Mouse (Mus musculus): Measurements from ENCODE around the gene Rusc1. TPM values are rescaled to one million over a fixed set of nuclear protein-coding genes. Genes with fewer than 3 reads are reported as not detected.
A peak's percentile ranks its signal among the peaks of the same experiment; 100 is the strongest.
"Not testable (repeated sequence)": the region's sequence is repeated elsewhere in the genome, so short reads cannot be mapped to it uniquely, and the experiment has no call there.

The Rusc1 gene
- polyA plus RNA-seq, 1 experiment from 2014 or later, result 28.0 TPM

- peak overlapping the region; percentile 76 for H3K9ac ChIP-seq (ENCODE audit: low read length)
- peak overlapping the region; percentile 97 for H3K4me2 ChIP-seq
- no peaks in the 10 kb centered on the region for H3K9me3 ChIP-seq (ENCODE audit: control insufficient read depth, low read length)
- peak; percentile 41 for ATAC-seq (ENCODE audit: low FRiP score)
- DNase-seq (ENCODE audit: low spot score, missing footprints), result peak; percentile 94
- H3K27ac ChIP-seq (ENCODE audit: low read depth, low read length), result no peak overlapping the region
- H3K4me1 ChIP-seq (ENCODE audit: control insufficient read depth, insufficient read depth, low read length), result peaks cover 23% of the 10 kb centered on the region
- peak overlapping the region; percentile 60 for H3K4me3 ChIP-seq (ENCODE audit: low read depth, low read length)
- 0 out of 2 replicates have a peak, but pooled peaks cover 3% of the 10 kb centered on the region for H3K36me3 ChIP-seq (ENCODE audit: control insufficient read depth, insufficient read depth, low read length)
- under 1% methylated on average over 38 of the region's 40 CpGs for WGBS
- peaks cover 33% of the 10 kb centered on the region for H3K27me3 ChIP-seq (ENCODE audit: control insufficient read depth, insufficient read depth, low read length)
These were observed 3.1 kb downstream of the Rusc1 start for GRCm38 (mm10) chr3:89089882-89090591.

- H3K36me3 ChIP-seq (ENCODE audit: control insufficient read depth, insufficient read depth, low read length), result no peaks in the 10 kb centered on the region
- H3K9ac ChIP-seq (ENCODE audit: low read length), result no peak overlapping the region; the same call in 1 of the 2 replicates
- peaks cover 33% of the 10 kb centered on the region for H3K27me3 ChIP-seq (ENCODE audit: control insufficient read depth, insufficient read depth, low read length)
- no peak for DNase-seq (ENCODE audit: low spot score, missing footprints)
- no peak for ATAC-seq (ENCODE audit: low FRiP score)
- H3K4me3 ChIP-seq (ENCODE audit: low read depth, low read length), result no peak overlapping the region
- H3K9me3 ChIP-seq (ENCODE audit: control insufficient read depth, low read length), result no peaks in the 10 kb centered on the region
- peak overlapping the region; percentile 97; the same call in 1 of the 2 replicates for H3K4me2 ChIP-seq
- H3K4me1 ChIP-seq (ENCODE audit: control insufficient read depth, insufficient read depth, low read length), result peaks cover 23% of the 10 kb centered on the region
- 69% methylated on average over 14 of the region's 14 CpGs for WGBS
- H3K27ac ChIP-seq (ENCODE audit: low read depth, low read length), result no peak overlapping the region
These were observed 4.1 kb downstream of the Rusc1 start for GRCm38 (mm10) chr3:89088974-89089373.

- no peak overlapping the region for H3K4me3 ChIP-seq (ENCODE audit: low read depth, low read length)
These were observed 5.6 kb downstream of the Rusc1 start for GRCm38 (mm10) chr3:89087338-89088110.

GRCm38 (mm10) chr3:89084654-89085190, 8.4 kb downstream of the Rusc1 start:
- no peak overlapping the region for H3K9ac ChIP-seq (ENCODE audit: low read length)
- WGBS, result 88% methylated on average over 12 of the region's 12 CpGs
- H3K27ac ChIP-seq (ENCODE audit: low read depth, low read length), result no peak overlapping the region
- ATAC-seq (ENCODE audit: low FRiP score) (no peak), DNase-seq (ENCODE audit: low spot score, missing footprints) (no peak)
- no peak overlapping the region for H3K4me3 ChIP-seq (ENCODE audit: low read depth, low read length)
- peaks cover 5% of the 10 kb centered on the region; the same call in 1 of the 2 replicates for H3K36me3 ChIP-seq (ENCODE audit: control insufficient read depth, insufficient read depth, low read length)
- peaks cover 7% of the 10 kb centered on the region for H3K4me1 ChIP-seq (ENCODE audit: control insufficient read depth, insufficient read depth, low read length)
- H3K9me3 ChIP-seq (ENCODE audit: control insufficient read depth, low read length), result no peaks in the 10 kb centered on the region
- no peak overlapping the region for H3K4me2 ChIP-seq
- peaks cover 20% of the 10 kb centered on the region for H3K27me3 ChIP-seq (ENCODE audit: control insufficient read depth, insufficient read depth, low read length)

More at GRCm38 (mm10) chr3:89087338-89088110, 5.6 kb downstream of the Rusc1 start:
- Histone ChIP-seq H3K9ac (ENCODE audit: low read length) (no peak overlapping the region), H3K27ac (ENCODE audit: low read depth, low read length) (no peak overlapping the region), H3K4me2 (no peak overlapping the region), H3K4me1 (ENCODE audit: control insufficient read depth, insufficient read depth, low read length) (peaks cover 19% of the 10 kb centered on the region), H3K27me3 (ENCODE audit: control insufficient read depth, insufficient read depth, low read length) (peaks cover 31% of the 10 kb centered on the region), H3K36me3 (ENCODE audit: control insufficient read depth, insufficient read depth, low read length) (no peaks in the 10 kb centered on the region), H3K9me3 (ENCODE audit: control insufficient read depth, low read length) (no peaks in the 10 kb centered on the region)
- WGBS, result 33% methylated on average over 21 of the region's 21 CpGs
- ATAC-seq (ENCODE audit: low FRiP score), result no peak
- peak; percentile 97 for DNase-seq (ENCODE audit: low spot score, missing footprints)

- no peak overlapping the region for H3K4me2 ChIP-seq
- WGBS, result 91% methylated on average over 2 of the region's 2 CpGs
- H3K27me3 ChIP-seq (ENCODE audit: control insufficient read depth, insufficient read depth, low read length), result peaks cover 14% of the 10 kb centered on the region
- ATAC-seq (ENCODE audit: low FRiP score), result no peak
- H3K9me3 ChIP-seq (ENCODE audit: control insufficient read depth, low read length), result no peaks in the 10 kb centered on the region
- no peak overlapping the region for H3K4me3 ChIP-seq (ENCODE audit: low read depth, low read length)
- H3K9ac ChIP-seq (ENCODE audit: low read length), result no peak overlapping the region
- H3K4me1 ChIP-seq (ENCODE audit: control insufficient read depth, insufficient read depth, low read length), result peaks cover 2% of the 10 kb centered on the region; the same call in 1 of the 2 replicates
- peaks cover 8% of the 10 kb centered on the region; the same call in 1 of the 2 replicates for H3K36me3 ChIP-seq (ENCODE audit: control insufficient read depth, insufficient read depth, low read length)
- no peak for DNase-seq (ENCODE audit: low spot score, missing footprints)
- no peak overlapping the region for H3K27ac ChIP-seq (ENCODE audit: low read depth, low read length)
These were observed 9.0 kb downstream of the Rusc1 start for GRCm38 (mm10) chr3:89084133-89084532.

GRCm38 (mm10) chr3:89082287-89082686, 10.8 kb downstream of the Rusc1 start:
- not testable (repeated sequence) for H3K36me3 ChIP-seq (ENCODE audit: control insufficient read depth, insufficient read depth, low read length); H3K4me1 ChIP-seq (ENCODE audit: control insufficient read depth, insufficient read depth, low read length); H3K4me2 ChIP-seq; ATAC-seq (ENCODE audit: low FRiP score); H3K27me3 ChIP-seq (ENCODE audit: control insufficient read depth, insufficient read depth, low read length); H3K9me3 ChIP-seq (ENCODE audit: control insufficient read depth, low read length); DNase-seq (ENCODE audit: low spot score, missing footprints); H3K9ac ChIP-seq (ENCODE audit: low read length); H3K27ac ChIP-seq (ENCODE audit: low read depth, low read length); H3K4me3 ChIP-seq (ENCODE audit: low read depth, low read length)

- Histone ChIP-seq H3K4me3 (ENCODE audit: low read depth, low read length) (no peak overlapping the region), H3K27me3 (ENCODE audit: control insufficient read depth, insufficient read depth, low read length) (no peaks in the 10 kb centered on the region), H3K27ac (ENCODE audit: low read depth, low read length) (no peak overlapping the region), H3K4me1 (ENCODE audit: control insufficient read depth, insufficient read depth, low read length) (no peaks in the 10 kb centered on the region), H3K9me3 (ENCODE audit: control insufficient read depth, low read length) (no peaks in the 10 kb centered on the region), H3K9ac (ENCODE audit: low read length) (no peak overlapping the region), H3K4me2 (no peak overlapping the region), H3K36me3 (ENCODE audit: control insufficient read depth, insufficient read depth, low read length) (peaks cover 28% of the 10 kb centered on the region)
- WGBS, result 96% methylated on average over 9 of the region's 9 CpGs
- ATAC-seq (ENCODE audit: low FRiP score) (no peak), DNase-seq (ENCODE audit: low spot score, missing footprints) (no peak)
These were observed 15.7 kb downstream of the Rusc1 start for GRCm38 (mm10) chr3:89077383-89077782.

GRCm38 (mm10) chr3:89067265-89067664, 25.8 kb downstream of the Rusc1 start:
- DNase-seq (ENCODE audit: low spot score, missing footprints) (no peak), ATAC-seq (ENCODE audit: low FRiP score) (no peak)
- H3K27me3 ChIP-seq (ENCODE audit: control insufficient read depth, insufficient read depth, low read length), result no peaks in the 10 kb centered on the region
- no peak overlapping the region for H3K4me3 ChIP-seq (ENCODE audit: low read depth, low read length)
- no peak overlapping the region for H3K27ac ChIP-seq (ENCODE audit: low read depth, low read length)
- H3K4me1 ChIP-seq (ENCODE audit: control insufficient read depth, insufficient read depth, low read length), result no peaks in the 10 kb centered on the region
- H3K9me3 ChIP-seq (ENCODE audit: control insufficient read depth, low read length), result no peaks in the 10 kb centered on the region
- H3K36me3 ChIP-seq (ENCODE audit: control insufficient read depth, insufficient read depth, low read length), result peaks cover 30% of the 10 kb centered on the region
- H3K4me2 ChIP-seq, result no peak overlapping the region
- no peak overlapping the region for H3K9ac ChIP-seq (ENCODE audit: low read length)

GRCm38 (mm10) chr3:89061696-89062095, 31.4 kb downstream of the Rusc1 start:
- no peaks in the 10 kb centered on the region for H3K9me3 ChIP-seq (ENCODE audit: control insufficient read depth, low read length)
- no peak for DNase-seq (ENCODE audit: low spot score, missing footprints)
- 0 out of 2 replicates have a peak, but pooled peaks cover 3% of the 10 kb centered on the region for H3K4me1 ChIP-seq (ENCODE audit: control insufficient read depth, insufficient read depth, low read length)
- no peak overlapping the region for H3K4me2 ChIP-seq
- WGBS, result 45% methylated on average over 3 of the region's 3 CpGs
- H3K36me3 ChIP-seq (ENCODE audit: control insufficient read depth, insufficient read depth, low read length), result peaks cover 29% of the 10 kb centered on the region
- no peak for ATAC-seq (ENCODE audit: low FRiP score)
- H3K27me3 ChIP-seq (ENCODE audit: control insufficient read depth, insufficient read depth, low read length), result no peaks in the 10 kb centered on the region
- H3K4me3 ChIP-seq (ENCODE audit: low read depth, low read length), result no peak overlapping the region
- H3K27ac ChIP-seq (ENCODE audit: low read depth, low read length), result no peak overlapping the region
- no peak overlapping the region for H3K9ac ChIP-seq (ENCODE audit: low read length)
